ENCODE assay signal across 16 mouse cellular contexts in the genomic region with DNA sequence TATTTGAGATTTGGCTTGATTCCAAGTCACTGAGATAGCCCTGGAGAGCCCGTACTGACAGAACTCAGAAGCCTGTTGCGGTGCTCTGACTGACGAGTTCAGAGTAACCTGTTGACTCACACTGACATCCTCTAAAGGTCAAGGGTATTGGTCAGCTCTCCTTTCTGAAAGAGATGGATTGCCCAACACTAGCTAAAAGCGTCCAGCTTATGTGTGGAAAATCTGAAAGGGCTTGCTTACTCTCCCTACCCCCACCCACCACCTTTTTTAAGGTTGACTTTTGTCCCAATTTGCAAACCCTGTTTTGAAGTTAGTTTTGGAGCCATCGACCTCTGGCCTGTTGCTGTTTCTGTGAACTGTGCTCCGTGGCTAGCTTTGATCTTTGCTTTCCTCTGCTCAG.
DNase-seq lines count a peak whose midpoint lies in the region; ATAC-seq and TF ChIP-seq lines count a peak whose summit lies in the region.
"Had no signal": no experiment of that assay in that cellular context is flagged by ENCODE, and none has a peak within 500 bp of the region (broad histone marks: within the 10 kb centered on the region; RNA-seq: fewer than 3 reads in every experiment).

No protein-coding gene starts in this region.

- H3K9ac ChIP-seq in heart, postnatal 0 days (replicated peaks; ENCODE audit: low read depth, low read length): no peak overlapping the region
- no peak overlapping the region for H3K9ac ChIP-seq in liver, embryonic 13.5 days
- no peak overlapping the region for H3K9ac ChIP-seq in midbrain, embryonic 15.5 days
- no peak overlapping the region for H3K9ac ChIP-seq in hindbrain, embryonic 14.5 days
- H3K9ac ChIP-seq: forebrain, embryonic 15.5 days; lung, embryonic 14.5 days; neural tube, embryonic 13.5 days had no signal

- H3K4me1 ChIP-seq in heart, postnatal 0 days (ENCODE audit: control insufficient read depth, insufficient read depth): no peaks in the 10 kb centered on the region
- H3K4me1 ChIP-seq in liver, embryonic 13.5 days (replicated peaks): no peaks in the 10 kb centered on the region; the same call in 1 of the 2 replicates
- no peaks in the 10 kb centered on the region for H3K4me1 ChIP-seq in midbrain, embryonic 15.5 days
- no peaks in the 10 kb centered on the region for H3K4me1 ChIP-seq in hindbrain, embryonic 14.5 days (replicated peaks; ENCODE audit: control insufficient read depth, insufficient read depth, low read length)
- H3K4me1 ChIP-seq: forebrain, embryonic 15.5 days; megakaryocyte, embryonic 14.5 days; neural tube, embryonic 13.5 days had no signal

- TF ChIP-seq CTCF in heart, postnatal 0 days (IDR thresholded peaks at IDR 0.05; ENCODE audit: low read depth): no peak

- 50% methylated on average over 6 of the region's 6 CpGs for WGBS in heart, postnatal 0 days
- 46% methylated on average over 6 of the region's 6 CpGs for WGBS in liver, embryonic 13.5 days (ENCODE audit: insufficient replicate concordance)
- 59% methylated on average over 6 of the region's 6 CpGs for WGBS in midbrain, embryonic 15.5 days
- 72% methylated on average over 6 of the region's 6 CpGs for WGBS in hindbrain, embryonic 14.5 days

- no peak overlapping the region for H3K4me3 ChIP-seq in heart, postnatal 0 days (ENCODE audit: low read depth, low read length)
- no peak overlapping the region for H3K4me3 ChIP-seq in liver, embryonic 13.5 days (replicated peaks)
- H3K4me3 ChIP-seq in midbrain, embryonic 15.5 days: no peak overlapping the region
- no peak overlapping the region for H3K4me3 ChIP-seq in hindbrain, embryonic 14.5 days (replicated peaks; ENCODE audit: low read length)
- H3K4me3 ChIP-seq: forebrain, embryonic 15.5 days; megakaryocyte, embryonic 14.5 days; neural tube, embryonic 13.5 days had no signal

- no peaks in the 10 kb centered on the region for H3K27me3 ChIP-seq in heart, postnatal 0 days (ENCODE audit: control insufficient read depth, insufficient read depth, low read length)
- no peaks in the 10 kb centered on the region for H3K27me3 ChIP-seq in liver, embryonic 13.5 days
- no peaks in the 10 kb centered on the region for H3K27me3 ChIP-seq in midbrain, embryonic 15.5 days (replicated peaks)
- H3K27me3 ChIP-seq in hindbrain, embryonic 14.5 days (ENCODE audit: control insufficient read depth, insufficient read depth, low read length): no peaks in the 10 kb centered on the region
- H3K27me3 ChIP-seq: forebrain, embryonic 15.5 days; megakaryocyte, embryonic 14.5 days; neural tube, embryonic 13.5 days had no signal

- no peak for DNase-seq in heart, postnatal 0 days (ENCODE audit: low spot score)
- DNase-seq in heart, adult 8-10 months (ENCODE audit: low spot score): no peak
- DNase-seq in 3134 (ENCODE audit: extremely low read depth, insufficient read length, low spot score): peak; percentile 32
- peak; percentile 53 for DNase-seq in adrenal gland, postnatal 14 days
- DNase-seq in liver, embryonic 13.5 days: no peak
- DNase-seq in spleen, adult 18-20 months: no peak
- no peak for DNase-seq in hindbrain, embryonic 14.5 days (ENCODE audit: low spot score)
- DNase-seq: B cell, adult 2 months; cerebellum, postnatal 25 days; lung, embryonic 14.5 days; thymus, postnatal 14 days had no signal

- TF ChIP-seq EP300 in heart, postnatal 0 days (IDR thresholded peaks at IDR 0.05; ENCODE audit: low read depth): no peak

- 0 out of 2 replicates have a peak, but pooled peaks have one; percentile 8 for ATAC-seq in heart, postnatal 0 days (ENCODE audit: insufficient read depth, low read depth)
- ATAC-seq in liver, embryonic 13.5 days (ENCODE audit: low read depth): peak; percentile 89
- ATAC-seq in midbrain, embryonic 15.5 days (replicated peaks): no peak
- ATAC-seq in hindbrain, embryonic 14.5 days (ENCODE audit: low FRiP score): no peak
- ATAC-seq: forebrain, embryonic 15.5 days; hindbrain, embryonic 16.5 days had no signal

- no peaks in the 10 kb centered on the region for H3K9me3 ChIP-seq in heart, postnatal 0 days (replicated peaks; ENCODE audit: control insufficient read depth, low read length)
- no peaks in the 10 kb centered on the region for H3K9me3 ChIP-seq in liver, embryonic 13.5 days (replicated peaks)
- no peaks in the 10 kb centered on the region for H3K9me3 ChIP-seq in midbrain, embryonic 15.5 days
- no peaks in the 10 kb centered on the region for H3K9me3 ChIP-seq in hindbrain, embryonic 14.5 days (ENCODE audit: control insufficient read depth, low read length)
- H3K9me3 ChIP-seq: forebrain, embryonic 15.5 days; neural tube, embryonic 13.5 days had no signal

- no peaks in the 10 kb centered on the region for H3K36me3 ChIP-seq in heart, postnatal 0 days (replicated peaks; ENCODE audit: control insufficient read depth, insufficient read depth, low read length)
- no peaks in the 10 kb centered on the region for H3K36me3 ChIP-seq in liver, embryonic 13.5 days
- H3K36me3 ChIP-seq in midbrain, embryonic 15.5 days (replicated peaks): no peaks in the 10 kb centered on the region
- no peaks in the 10 kb centered on the region for H3K36me3 ChIP-seq in hindbrain, embryonic 14.5 days (replicated peaks; ENCODE audit: control insufficient read depth, insufficient read depth)
- H3K36me3 ChIP-seq: forebrain, embryonic 15.5 days; neural tube, embryonic 13.5 days had no signal

- no peak overlapping the region for H3K4me2 ChIP-seq in heart, postnatal 0 days (ENCODE audit: low read depth, low read length)
- H3K4me2 ChIP-seq in liver, embryonic 13.5 days: no peak overlapping the region
- H3K4me2 ChIP-seq in midbrain, embryonic 15.5 days: no peak overlapping the region
- H3K4me2 ChIP-seq in hindbrain, embryonic 14.5 days (replicated peaks): no peak overlapping the region
- H3K4me2 ChIP-seq: forebrain, embryonic 15.5 days; lung, embryonic 14.5 days; neural tube, embryonic 13.5 days had no signal

- no peak overlapping the region for H3K27ac ChIP-seq in heart, postnatal 0 days (ENCODE audit: low read depth)
- H3K27ac ChIP-seq in liver, embryonic 13.5 days: 0 out of 2 replicates have a peak overlapping the region, but pooled peaks have one; percentile 53
- no peak overlapping the region for H3K27ac ChIP-seq in midbrain, embryonic 15.5 days
- no peak overlapping the region for H3K27ac ChIP-seq in hindbrain, embryonic 14.5 days
- H3K27ac ChIP-seq: forebrain, embryonic 15.5 days; neural tube, embryonic 13.5 days had no signal

Comparison
In these comparisons a context has a peak if more than half of its experiments do, and no peak if none do; other contexts are left out.
1. ATAC-seq: peak in heart, postnatal 0 days (single experiment) and liver, embryonic 13.5 days (single experiment); none in midbrain, embryonic 15.5 days (single experiment) and hindbrain, embryonic 14.5 days (single experiment).
2. DNase-seq: peak in 3134 (single experiment) and adrenal gland, postnatal 14 days (single experiment); none in heart, postnatal 0 days (single experiment), heart, adult 8-10 months (single experiment), liver, embryonic 13.5 days (single experiment), spleen, adult 18-20 months (0 of 2) and hindbrain, embryonic 14.5 days (single experiment).